Mouse (Mus musculus) lung, embryonic 16.5 days (tissue): Measurements from ENCODE around the gene Itga9. TPM values are rescaled to one million over a fixed set of nuclear protein-coding genes. Genes with fewer than 3 reads are reported as not detected.

ENCODE experiments used
- ATAC-seq: fragments of 200-750 bp; cut with Nextera tagmentation; 2 replicates; pipeline ENCODE4 v1.8.0; 2017; ENCODE audit warnings: low read depth, mild to moderate bottlenecking, moderate library complexity
- H3K27ac ChIP-seq: fragments of 300-500 bp; sonication (generic); 2 replicates; pipeline ENCODE4 v1.5.1; 2014; ENCODE audit warnings: mild to moderate bottlenecking, control low read depth, low read length
- H3K27me3 ChIP-seq: fragments of 300-500 bp; sonication (generic); 2 replicates; pipeline ENCODE4 v1.6.1; 2014; ENCODE audit warnings: low read depth, low read length, mixed read lengths; ENCODE audit not compliant: control insufficient read depth, insufficient read depth
- H3K36me3 ChIP-seq: fragments of 300-500 bp; sonication (generic); 2 replicates; pipeline ENCODE4 v1.6.1; 2014; ENCODE audit warnings: low read length; ENCODE audit not compliant: control insufficient read depth, insufficient read depth
- H3K4me1 ChIP-seq: fragments of 300-500 bp; sonication (generic); replicated peaks from 2 replicates; pipeline ENCODE4 v1.6.1; 2014; ENCODE audit warnings: low read length, mixed read lengths; ENCODE audit not compliant: control insufficient read depth, insufficient read depth
- H3K4me2 ChIP-seq: fragments of 300-500 bp; sonication (generic); 2 replicates; pipeline ENCODE4 v1.6.1; 2014; ENCODE audit warnings: low read depth, low read length, control low read depth
- H3K4me3 ChIP-seq: fragments of 300-500 bp; sonication (generic); 2 replicates; pipeline ENCODE4 v1.5.1; 2014; ENCODE audit warnings: mild to moderate bottlenecking, low read length, control low read depth
- H3K9ac ChIP-seq: fragments of 300-500 bp; sonication (generic); 2 replicates; pipeline ENCODE4 v1.6.1; 2014; ENCODE audit warnings: low read length, control low read depth
- H3K9me3 ChIP-seq: fragments of 300-500 bp; sonication (generic); 2 replicates; pipeline ENCODE4 v1.6.1; 2016; ENCODE audit warnings: low read length; ENCODE audit not compliant: control insufficient read depth
- WGBS: fragments of 180-500 bp; shearing (Covaris S2); extraction: QIAGEN DNeasy Blood & Tissue Kit; methylation state at CpG from one replicate; pipeline ENCODE4 v1.1.7; 2014; 5-methylcytosine and 5-hydroxymethylcytosine counted together
- polyA plus RNA-seq: library from polyadenylated mRNA; unstranded; fragments of >200 nt; fragmentation: Nextera tagmentation; extraction: Ambion mirVana; gene quantifications from 2 replicates; pipeline ENCODE4 v1.2.1, GENCODE M21; 2015

The Itga9 gene
- polyA plus RNA-seq, 1 experiment from 2014 or later, result 6.0 TPM

DNA sequence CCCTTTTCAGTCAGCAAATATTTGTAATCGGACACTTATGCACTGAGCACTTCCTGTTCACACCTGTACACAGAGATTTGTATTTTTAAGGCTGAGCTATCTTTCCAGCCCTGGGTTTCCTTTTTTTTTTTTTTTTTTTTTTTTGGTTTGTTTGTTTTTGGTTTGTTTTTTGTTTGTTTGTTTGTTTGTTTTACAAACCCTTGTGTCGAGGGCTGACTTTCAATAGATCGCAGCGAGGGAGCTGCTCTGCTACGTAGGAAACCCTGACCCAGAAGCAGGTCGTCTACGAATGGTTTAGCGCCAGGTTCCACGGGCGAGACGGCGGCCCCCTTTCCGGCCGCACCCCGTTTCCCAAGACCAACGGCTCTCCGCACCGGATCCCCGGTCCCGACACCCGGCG lies 68.3 kb downstream of the Itga9 start:
- H3K27me3 ChIP-seq, result no peaks in the 10 kb centered on the region
- 90% methylated on average over 22 of the region's 22 CpGs for WGBS
- H3K27ac ChIP-seq, result no peak overlapping the region
- no peaks in the 10 kb centered on the region for H3K9me3 ChIP-seq
- peaks cover 2% of the 10 kb centered on the region; the same call in 1 of the 2 replicates for H3K36me3 ChIP-seq
- H3K4me2 ChIP-seq, result no peak overlapping the region
- H3K4me3 ChIP-seq, result no peak overlapping the region
- ATAC-seq, result no peak
- peaks cover 12% of the 10 kb centered on the region for H3K4me1 ChIP-seq
- H3K9ac ChIP-seq, result no peak overlapping the region

DNA sequence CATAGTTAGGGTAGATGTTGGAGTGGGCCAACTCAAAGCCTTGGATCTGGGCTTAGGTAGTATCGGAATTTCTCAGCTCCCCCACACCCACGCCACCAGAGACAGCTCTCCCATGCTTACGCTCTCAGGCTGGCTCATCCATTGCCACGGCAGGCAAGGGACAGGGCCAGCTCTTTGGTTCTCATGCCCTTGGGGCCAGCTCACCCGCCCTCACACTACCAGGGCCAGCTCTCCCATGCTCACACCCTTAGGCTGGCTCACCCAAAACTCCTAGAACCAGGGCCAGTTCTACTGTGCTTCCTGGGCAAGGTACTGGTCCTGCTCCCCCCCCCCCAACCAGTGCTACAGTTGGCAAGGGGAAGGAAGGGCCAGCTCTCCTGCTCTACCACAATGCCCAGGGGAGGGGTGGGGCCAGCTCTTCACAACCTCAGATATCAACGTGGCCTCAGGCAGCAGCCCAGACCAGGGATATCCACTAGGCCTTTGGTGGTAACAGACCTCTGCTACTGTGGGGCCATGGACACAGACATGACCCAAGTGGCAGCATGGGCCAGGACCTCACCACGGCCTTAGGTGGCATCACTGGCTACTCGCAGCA lies 69.2 kb downstream of the Itga9 start:
- Histone ChIP-seq H3K27me3 (no peaks in the 10 kb centered on the region), H3K4me3 (no peak overlapping the region), H3K27ac (no peak overlapping the region), H3K9me3 (no peaks in the 10 kb centered on the region), H3K9ac (no peak overlapping the region), H3K4me1 (peaks cover 12% of the 10 kb centered on the region), H3K36me3 (no peaks in the 10 kb centered on the region; the same call in 1 of the 2 replicates), H3K4me2 (no peak overlapping the region)
- WGBS, result 92% methylated on average over 8 of the region's 8 CpGs
- no peak for ATAC-seq

DNA sequence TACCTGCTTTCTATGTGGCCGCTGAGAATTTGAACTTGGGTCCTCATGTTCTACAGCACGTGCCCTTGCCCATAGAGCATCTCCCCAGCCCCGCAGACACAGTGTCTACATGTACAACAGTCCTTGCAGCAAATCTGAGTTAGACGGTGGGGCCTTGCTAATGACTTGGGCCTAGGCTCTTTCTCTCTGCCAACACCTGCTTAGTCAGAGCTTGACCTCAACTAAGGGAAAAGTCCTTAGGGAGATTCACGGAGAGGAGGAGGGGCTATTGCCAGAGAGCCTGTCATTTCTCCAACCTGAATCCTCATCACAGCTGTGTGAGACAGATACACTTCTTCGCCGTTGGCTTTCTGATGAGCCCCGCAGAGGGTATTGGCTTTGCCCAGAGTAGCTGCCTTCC lies 70.2 kb downstream of the Itga9 start:
- Histone ChIP-seq H3K9ac (no peak overlapping the region), H3K27me3 (no peaks in the 10 kb centered on the region), H3K9me3 (no peaks in the 10 kb centered on the region), H3K36me3 (no peaks in the 10 kb centered on the region; the same call in 1 of the 2 replicates), H3K4me1 (peaks cover 15% of the 10 kb centered on the region), H3K4me2 (no peak overlapping the region), H3K4me3 (no peak overlapping the region), H3K27ac (peak overlapping the region; percentile 2; the same call in 1 of the 2 replicates)
- 80% methylated on average over 8 of the region's 8 CpGs for WGBS
- ATAC-seq, result no peak

DNA sequence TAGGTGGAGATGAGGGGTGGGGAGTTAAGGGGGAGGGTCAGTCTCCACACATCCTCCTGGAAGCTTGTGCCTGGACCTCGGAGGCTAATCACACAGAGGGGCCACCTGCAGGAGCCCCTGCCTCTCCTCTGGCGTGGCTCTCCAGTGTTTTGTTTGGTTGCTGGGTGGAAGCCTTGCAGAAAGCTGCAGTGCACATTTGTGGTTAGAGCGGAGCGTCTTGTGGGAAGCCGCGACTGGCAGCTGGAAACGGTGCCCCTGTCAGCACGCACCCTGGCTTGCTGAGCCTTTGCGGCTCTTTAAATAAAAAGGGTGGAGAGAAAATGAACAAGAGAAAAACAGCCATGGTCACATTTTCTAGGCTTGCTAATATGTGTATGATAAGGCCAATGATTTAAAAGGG lies 70.9 kb downstream of the Itga9 start:
- H3K27me3 ChIP-seq, result no peaks in the 10 kb centered on the region
- H3K4me3 ChIP-seq, result no peak overlapping the region
- no peaks in the 10 kb centered on the region for H3K9me3 ChIP-seq
- H3K4me1 ChIP-seq, result peaks cover 17% of the 10 kb centered on the region
- H3K9ac ChIP-seq, result no peak overlapping the region
- no peak overlapping the region for H3K4me2 ChIP-seq
- peak overlapping the region; percentile 4; the same call in 1 of the 2 replicates for H3K27ac ChIP-seq
- WGBS, result 40% methylated on average over 9 of the region's 9 CpGs
- ATAC-seq, result no peak
- no peaks in the 10 kb centered on the region for H3K36me3 ChIP-seq

DNA sequence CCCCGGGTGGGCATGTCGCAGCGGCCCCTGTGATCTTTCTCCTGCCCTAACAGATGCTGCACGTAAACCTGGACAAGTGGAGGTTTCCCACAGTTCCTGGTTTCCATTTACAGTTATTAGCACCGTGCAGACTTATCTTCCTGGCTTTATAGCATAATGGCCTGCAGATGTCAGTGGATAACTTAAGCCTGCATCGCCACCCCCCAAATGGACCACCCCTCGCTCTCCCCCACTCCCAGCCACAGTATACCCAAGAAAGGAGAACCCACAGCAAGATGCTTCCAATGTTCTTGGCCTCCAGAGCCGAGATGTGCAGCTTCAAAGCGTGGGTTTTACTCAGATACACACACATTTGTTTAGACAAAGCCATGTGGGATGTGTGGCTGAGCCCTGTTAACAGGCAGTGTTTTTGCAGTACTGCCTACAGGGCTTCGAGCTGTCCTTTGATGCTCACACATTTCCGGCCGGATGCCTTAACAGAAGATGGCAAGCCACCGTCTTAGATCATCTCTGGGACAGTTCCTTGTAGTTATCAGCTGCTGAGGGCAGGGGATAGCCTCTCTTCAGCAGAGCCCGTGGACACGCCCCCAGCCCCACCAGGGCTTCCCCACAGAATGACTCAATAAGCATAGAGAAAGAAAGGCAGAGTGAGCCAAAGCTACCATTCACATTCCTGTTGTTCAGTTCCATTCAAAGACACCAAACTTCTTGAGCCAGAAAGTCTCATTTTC lies 71.7 kb downstream of the Itga9 start:
- H3K27ac ChIP-seq, result peak overlapping the region; percentile 27

DNA sequence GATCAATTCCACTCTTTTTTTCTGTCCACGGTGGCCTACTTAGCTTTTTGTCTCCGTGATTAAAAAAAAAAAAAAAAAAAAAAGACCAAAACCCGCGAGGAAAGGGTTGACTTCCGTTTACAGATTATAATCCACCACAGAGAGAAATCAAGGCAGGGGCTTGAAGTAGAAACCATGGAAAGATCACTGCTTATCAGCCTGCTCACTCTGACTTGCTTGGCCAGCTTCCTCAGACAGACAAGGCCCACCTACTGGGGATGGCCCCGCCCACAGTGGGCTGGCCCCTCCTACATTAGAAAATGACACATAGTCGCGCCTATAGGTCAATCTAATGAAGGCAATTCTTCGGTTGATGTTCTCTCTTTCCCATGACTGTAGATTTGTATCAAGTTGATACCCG lies 72.3 kb downstream of the Itga9 start:
- Histone ChIP-seq H3K9me3 (no peaks in the 10 kb centered on the region), H3K4me3 (no peak overlapping the region), H3K27ac (peak overlapping the region; percentile 27), H3K4me1 (peaks cover 20% of the 10 kb centered on the region), H3K4me2 (no peak overlapping the region), H3K36me3 (no peaks in the 10 kb centered on the region), H3K9ac (no peak overlapping the region), H3K27me3 (no peaks in the 10 kb centered on the region)
- WGBS, result 69% methylated on average over 10 of the region's 10 CpGs
- no peak for ATAC-seq

More for the DNA sequence above, 71.7 kb downstream of the Itga9 start:
- Histone ChIP-seq H3K27me3 (no peaks in the 10 kb centered on the region), H3K9ac (no peak overlapping the region), H3K9me3 (no peaks in the 10 kb centered on the region), H3K36me3 (no peaks in the 10 kb centered on the region), H3K4me2 (no peak overlapping the region), H3K4me1 (peaks cover 20% of the 10 kb centered on the region), H3K4me3 (no peak overlapping the region)
- peak; percentile 69 for ATAC-seq
- 41% methylated on average over 15 of the region's 15 CpGs for WGBS

DNA sequence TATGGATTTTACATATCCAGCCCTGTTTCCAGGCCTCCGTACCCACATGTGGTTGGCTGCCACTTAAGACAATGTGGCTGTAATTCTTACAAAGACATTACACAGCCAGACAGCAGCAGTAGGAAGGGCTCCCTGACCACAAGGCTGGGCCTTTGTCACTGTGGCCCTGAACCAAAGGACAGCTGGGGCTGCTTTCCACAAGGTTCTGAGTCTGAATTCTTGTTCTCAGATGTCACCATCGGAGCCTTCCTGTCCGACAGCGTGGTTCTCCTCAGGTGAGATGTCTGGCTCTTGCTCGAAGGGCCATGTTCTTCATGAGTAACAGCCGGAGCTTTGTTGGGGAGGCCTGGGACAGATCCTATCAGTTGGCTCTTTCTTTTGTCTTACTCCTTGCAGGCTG lies 75.0 kb downstream of the Itga9 start:
- peaks cover 27% of the 10 kb centered on the region for H3K4me1 ChIP-seq
- H3K4me2 ChIP-seq, result no peak overlapping the region
- H3K27ac ChIP-seq, result peak overlapping the region; percentile 77
- H3K9me3 ChIP-seq, result no peaks in the 10 kb centered on the region
- H3K27me3 ChIP-seq, result no peaks in the 10 kb centered on the region
- H3K36me3 ChIP-seq, result no peaks in the 10 kb centered on the region
- no peak overlapping the region for H3K9ac ChIP-seq
- 66% methylated on average over 6 of the region's 6 CpGs for WGBS
- H3K4me3 ChIP-seq, result no peak overlapping the region
- ATAC-seq, result no peak

DNA sequence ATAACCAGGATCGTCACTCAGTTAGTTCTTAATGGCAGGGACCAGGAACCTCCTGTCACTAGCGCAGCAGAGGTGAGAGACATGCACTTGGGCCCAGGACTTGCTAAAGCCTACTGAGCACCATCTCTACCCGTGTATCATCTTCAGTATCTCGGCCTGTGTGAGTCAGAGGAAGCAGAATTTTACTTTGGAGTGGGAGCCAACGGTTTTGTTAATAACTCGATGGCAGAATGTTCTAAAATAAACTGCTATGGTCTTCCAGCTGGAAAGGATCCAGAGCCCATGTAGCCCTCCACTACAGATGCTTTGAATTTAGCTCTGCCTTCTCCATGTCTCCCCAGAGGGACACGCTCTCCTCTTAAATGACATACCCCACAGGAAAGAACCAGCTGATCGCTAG lies 75.7 kb downstream of the Itga9 start:
- H3K4me1 ChIP-seq, result peaks cover 25% of the 10 kb centered on the region
- WGBS, result 52% methylated on average over 8 of the region's 8 CpGs
- H3K27ac ChIP-seq, result peak overlapping the region; percentile 77

DNA sequence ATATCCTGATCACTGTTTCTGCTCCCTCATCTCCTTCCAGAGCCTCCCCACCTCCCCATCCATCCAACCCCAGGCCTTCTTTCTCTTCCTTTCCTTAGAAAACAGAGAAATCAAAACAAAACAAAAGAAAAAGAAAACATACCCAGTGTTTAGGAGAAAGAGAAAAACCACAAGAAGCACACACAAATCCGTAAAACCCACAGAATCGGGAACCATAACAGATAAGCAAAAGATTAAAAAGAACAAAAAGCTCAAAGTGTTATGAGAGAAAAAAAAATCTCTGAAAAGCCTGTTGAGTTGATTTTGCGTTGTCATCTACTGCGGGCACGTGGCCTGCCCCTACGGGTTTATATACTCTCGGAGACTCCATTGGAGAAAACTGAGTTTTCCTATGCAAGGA lies 77.0 kb downstream of the Itga9 start:
- Histone ChIP-seq H3K36me3 (no peaks in the 10 kb centered on the region), H3K4me2 (no peak overlapping the region), H3K9me3 (no peaks in the 10 kb centered on the region), H3K9ac (no peak overlapping the region), H3K4me3 (no peak overlapping the region), H3K27me3 (no peaks in the 10 kb centered on the region), H3K27ac (no peak overlapping the region), H3K4me1 (peaks cover 19% of the 10 kb centered on the region)
- no peak for ATAC-seq
- 85% methylated on average over 7 of the region's 7 CpGs for WGBS

More for the DNA sequence above, 75.7 kb downstream of the Itga9 start:
- Histone ChIP-seq H3K4me3 (no peak overlapping the region), H3K27me3 (no peaks in the 10 kb centered on the region), H3K36me3 (no peaks in the 10 kb centered on the region), H3K4me2 (no peak overlapping the region), H3K9me3 (no peaks in the 10 kb centered on the region), H3K9ac (no peak overlapping the region)
- ATAC-seq, result peak; percentile 50
